Mouse (Mus musculus): ENCODE data around the gene Brpf3.

- TF ChIP-seq POLR2A (IDR thresholded peaks at IDR 0.05; ENCODE audit: low read depth, low read length) = no peak
- TF ChIP-seq CTCF (IDR thresholded peaks at IDR 0.05; ENCODE audit: extremely low read depth, insufficient read depth, insufficient read length, insufficient replicate concordance) = no peak
Measured at GRCm38 (mm10) chr17:28856030-28856429, 55.1 kb downstream of the Brpf3 start.
